Mouse (Mus musculus): Measurements from ENCODE around the gene Serpinf1. TPM values are rescaled to one million over a fixed set of nuclear protein-coding genes. Genes with fewer than 3 reads are reported as not detected.

Gene Serpinf1
- total RNA-seq, 2 experiments from 2014 or later = 25.4 to 26.1 TPM

GRCm38 (mm10) chr11:75431307-75431706 lies 8.8 kb upstream of the Serpinf1 start:
- DNase-seq = no peak
- intact Hi-C loops (cut with DNase I) = no loop called here

- DNase-seq = no peak
- intact Hi-C loops (cut with DNase I) = no loop called here
These were observed 6.7 kb upstream of the Serpinf1 start for GRCm38 (mm10) chr11:75429019-75429705.

GRCm38 (mm10) chr11:75424459-75424858 lies 2.0 kb upstream of the Serpinf1 start:
- DNase-seq = no peak
- intact Hi-C loops (cut with DNase I) = no loop called here

GRCm38 (mm10) chr11:75424033-75424432 lies 1.5 kb upstream of the Serpinf1 start:
- intact Hi-C loops (cut with DNase I) = no loop called here

GRCm38 (mm10) chr11:75423091-75423490 lies 590 bp upstream of the Serpinf1 start:
- intact Hi-C loops (cut with DNase I) = no loop called here
- no peak for DNase-seq

More at GRCm38 (mm10) chr11:75424033-75424432, 1.5 kb upstream of the Serpinf1 start:
- DNase-seq = no peak

GRCm38 (mm10) chr11:75421375-75422012 lies 1.0 kb downstream of the Serpinf1 start:
- peak in 1 of 2 experiments; percentile 17 for DNase-seq
- intact Hi-C loops (cut with DNase I) = no loop called here

GRCm38 (mm10) chr11:75420810-75421374 lies 1.6 kb downstream of the Serpinf1 start:
- intact Hi-C loops (cut with DNase I) = no loop called here

GRCm38 (mm10) chr11:75420037-75420436 lies 2.5 kb downstream of the Serpinf1 start:
- intact Hi-C loops (cut with DNase I) = no loop called here
- no peak for DNase-seq

More at GRCm38 (mm10) chr11:75420810-75421374, 1.6 kb downstream of the Serpinf1 start:
- no peak for DNase-seq

GRCm38 (mm10) chr11:75415994-75416393 lies 6.5 kb downstream of the Serpinf1 start:
- DNase-seq = no peak

GRCm38 (mm10) chr11:75415096-75415495 lies 7.4 kb downstream of the Serpinf1 start:
- no peak for DNase-seq
- intact Hi-C loops (cut with DNase I) = no loop called here

More at GRCm38 (mm10) chr11:75415994-75416393, 6.5 kb downstream of the Serpinf1 start:
- intact Hi-C loops (cut with DNase I) = no loop called here

- DNase-seq = no peak
- intact Hi-C loops (cut with DNase I) = no loop called here
These were observed 11.9 kb downstream of the Serpinf1 start for GRCm38 (mm10) chr11:75410591-75410990.

- DNase-seq = no peak
- intact Hi-C loops (cut with DNase I) = loop anchor here (5.0 kb wide), 1 partner anchor 233 kb away; the partner anchor contains the start of gene Ovca2
These were observed 12.6 kb downstream of the Serpinf1 start for GRCm38 (mm10) chr11:75409679-75410575.

GRCm38 (mm10) chr11:75406865-75407264 lies 15.6 kb downstream of the Serpinf1 start:
- peak; percentile 46 to 64 for DNase-seq
- intact Hi-C loops (cut with DNase I) = loop anchor here (5.0 kb wide), 1 partner anchor 230 kb away; the partner anchor contains the start of gene Ovca2

- intact Hi-C loops (cut with DNase I) = loop anchor here (5.0 kb wide), 1 partner anchor 229 kb away; the partner anchor contains the start of gene Ovca2
- DNase-seq = no peak
These were observed 16.4 kb downstream of the Serpinf1 start for GRCm38 (mm10) chr11:75406104-75406503.

GRCm38 (mm10) chr11:75404801-75405200 lies 17.7 kb downstream of the Serpinf1 start:
- intact Hi-C loops (cut with DNase I) = loop anchor here (5.0 kb wide), 4 partner anchors 52 to 228 kb away; partner anchors contain the start of genes Dph1, Ovca2, Rilp and Rtn4rl1
- no peak for DNase-seq

GRCm38 (mm10) chr11:75403301-75404052 lies 19.0 kb downstream of the Serpinf1 start:
- peak in 1 of 2 experiments; percentile 35 for DNase-seq
- intact Hi-C loops (cut with DNase I) = loop anchor here (5.0 kb wide), 3 partner anchors 54 to 211 kb away; partner anchors contain the start of genes Dph1, Rilp, Rtn4rl1 and Scarf1

GRCm38 (mm10) chr11:75402271-75402690 lies 20.2 kb downstream of the Serpinf1 start:
- DNase-seq = peak in 1 of 2 experiments; percentile 46
- intact Hi-C loops (cut with DNase I) = loop anchor here (5.0 kb wide), 3 partner anchors 55 to 210 kb away; partner anchors contain the start of genes Dph1, Rilp, Rtn4rl1 and Scarf1

- DNase-seq = no peak
- intact Hi-C loops (cut with DNase I) = loop anchor here (2.0 to 5.0 kb wide), 4 partner anchors 57 to 208 kb away; partner anchors contain the start of genes Dph1, Rilp, Rtn4rl1 and Scarf1
These were observed 22.4 kb downstream of the Serpinf1 start for GRCm38 (mm10) chr11:75400099-75400498.

- no peak for DNase-seq
- intact Hi-C loops (cut with DNase I) = no loop called here
These were observed 23.1 kb downstream of the Serpinf1 start for GRCm38 (mm10) chr11:75399411-75399841.
